Mouse (Mus musculus) heart, embryonic 11.5 days (tissue): ENCODE measurements around the gene Natd1. TPM values are rescaled to one million over a fixed set of nuclear protein-coding genes. Genes with fewer than 3 reads are reported as not detected.
A peak's percentile ranks its signal among the peaks of the same experiment; 100 is the strongest.

Source experiments
- ATAC-seq: fragments of 200-750 bp; cut with Nextera tagmentation; replicated peaks from 2 replicates; pipeline ENCODE4 v1.8.0; 2017; ENCODE audit warnings: moderate library complexity; ENCODE audit not compliant: insufficient number of reproducible peaks, low FRiP score, low TSS enrichment
- H3K27ac ChIP-seq: fragments of 300-500 bp; sonication (generic); 2 replicates; pipeline ENCODE4 v1.5.1; 2014; ENCODE audit warnings: mild to moderate bottlenecking, low read depth, low read length
- H3K27me3 ChIP-seq: fragments of 300-500 bp; sonication (generic); 2 replicates; pipeline ENCODE4 v1.6.1; 2014; ENCODE audit warnings: mild to moderate bottlenecking, low read length, mixed read lengths; ENCODE audit not compliant: control insufficient read depth, insufficient read depth
- H3K36me3 ChIP-seq: fragments of 300-500 bp; sonication (generic); 2 replicates; pipeline ENCODE4 v1.6.1; 2014; ENCODE audit warnings: mild to moderate bottlenecking, low read length, moderate library complexity, mixed read lengths; ENCODE audit not compliant: control insufficient read depth, insufficient read depth
- H3K4me1 ChIP-seq: fragments of 300-500 bp; sonication (generic); 2 replicates; pipeline ENCODE4 v1.6.1; 2014; ENCODE audit warnings: low read length; ENCODE audit not compliant: control insufficient read depth, insufficient read depth
- H3K4me2 ChIP-seq: fragments of 300-500 bp; sonication (generic); 2 replicates; pipeline ENCODE4 v1.6.1; 2014; ENCODE audit warnings: mild to moderate bottlenecking, moderate library complexity
- H3K4me3 ChIP-seq: fragments of 300-500 bp; sonication (generic); 2 replicates; pipeline ENCODE4 v1.5.1; 2014; ENCODE audit warnings: low read depth, low read length
- H3K9ac ChIP-seq: fragments of 300-500 bp; sonication (generic); 2 replicates; pipeline ENCODE4 v1.6.1; 2014; ENCODE audit warnings: mild to moderate bottlenecking, low read depth, low read length, moderate library complexity
- H3K9me3 ChIP-seq: fragments of 300-500 bp; sonication (generic); replicated peaks from 2 replicates; pipeline ENCODE4 v1.6.1; 2016; ENCODE audit warnings: low read length; ENCODE audit not compliant: control insufficient read depth
- WGBS: fragments of 180-500 bp; shearing (Covaris S2); extraction: QIAGEN DNeasy Blood & Tissue Kit; methylation state at CpG from one replicate; pipeline ENCODE4 v1.1.7; 2014; ENCODE audit not compliant: insufficient replicate concordance; 5-methylcytosine and 5-hydroxymethylcytosine counted together
- polyA plus RNA-seq: library from polyadenylated mRNA; unstranded; fragments of >200 nt; fragmentation: Nextera tagmentation; extraction: Ambion mirVana; gene quantifications from 2 replicates; pipeline ENCODE4 v1.2.1, GENCODE M21; 2014

The Natd1 gene
- polyA plus RNA-seq, 1 experiment from 2014 or later = 20.2 TPM

DNA sequence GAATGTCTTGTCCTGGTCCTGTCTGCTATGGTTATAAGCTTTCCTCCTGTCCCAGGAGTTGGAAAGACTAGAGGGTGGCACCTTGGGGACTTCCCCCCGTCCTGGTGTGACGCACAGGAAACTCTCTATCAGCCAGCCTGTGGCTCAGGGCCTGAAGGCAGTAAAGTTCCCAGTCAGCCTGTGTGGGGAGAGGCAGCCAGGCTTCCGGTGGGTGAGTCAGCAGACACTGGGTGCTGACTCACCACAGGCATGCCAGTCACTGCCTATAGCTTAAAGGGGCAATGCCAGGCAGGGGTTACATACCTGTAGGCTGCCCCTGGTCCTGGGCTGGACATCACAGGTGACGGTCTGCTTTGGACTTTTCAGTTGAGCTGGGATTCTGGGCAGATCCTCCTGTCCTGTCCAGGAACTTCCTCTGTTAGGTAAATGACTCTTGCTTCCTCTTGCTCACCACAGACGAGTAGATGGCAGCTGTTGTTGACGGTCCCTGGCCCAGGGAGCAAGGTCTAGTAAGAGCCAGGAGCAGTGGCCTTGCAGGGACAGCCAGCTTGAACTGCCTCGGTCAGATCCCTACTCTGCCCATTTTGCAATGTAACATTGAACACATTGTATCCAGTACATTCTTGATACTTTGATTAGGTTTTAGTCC, 20.9 kb upstream of the Natd1 start:
- Histone ChIP-seq H3K4me3 (no peak overlapping the region; the same call in 1 of the 2 replicates), H3K9me3 (no peaks in the 10 kb centered on the region), H3K27me3 (no peaks in the 10 kb centered on the region), H3K36me3 (no peaks in the 10 kb centered on the region), H3K4me1 (peaks cover 68% of the 10 kb centered on the region), H3K27ac (peak overlapping the region; percentile 60; the same call in 1 of the 2 replicates), H3K9ac (no peak overlapping the region), H3K4me2 (peak overlapping the region; percentile 48)
- WGBS = 53% methylated on average over 7 of the region's 7 CpGs
- peak; percentile 59 for ATAC-seq

- peaks cover 65% of the 10 kb centered on the region for H3K4me1 ChIP-seq
Observed at GRCm38 (mm10) chr11:60934795-60935194, 20.2 kb upstream of the Natd1 start.

GRCm38 (mm10) chr11:60933178-60933930, 18.8 kb upstream of the Natd1 start:
- H3K36me3 ChIP-seq = no peaks in the 10 kb centered on the region
- peaks cover 51% of the 10 kb centered on the region for H3K4me1 ChIP-seq
- H3K27me3 ChIP-seq = no peaks in the 10 kb centered on the region
- H3K9ac ChIP-seq = peak overlapping the region; percentile 81; the same call in 1 of the 2 replicates
- 0 out of 2 replicates have a peak overlapping the region, but pooled peaks have one; percentile 66 for H3K27ac ChIP-seq
- H3K9me3 ChIP-seq = no peaks in the 10 kb centered on the region
- H3K4me3 ChIP-seq = peak overlapping the region; percentile 79
- peak overlapping the region; percentile 93 for H3K4me2 ChIP-seq
- WGBS = 70% methylated on average over 10 of the region's 10 CpGs
- no peak for ATAC-seq

More at GRCm38 (mm10) chr11:60934795-60935194, 20.2 kb upstream of the Natd1 start:
- H3K36me3 ChIP-seq = no peaks in the 10 kb centered on the region
- peak overlapping the region; percentile 48 for H3K4me2 ChIP-seq
- no peak overlapping the region for H3K9ac ChIP-seq
- H3K9me3 ChIP-seq = no peaks in the 10 kb centered on the region
- H3K27ac ChIP-seq = peak overlapping the region; percentile 60; the same call in 1 of the 2 replicates
- 75% methylated on average over 2 of the region's 2 CpGs for WGBS
- no peaks in the 10 kb centered on the region for H3K27me3 ChIP-seq
- no peak for ATAC-seq
- H3K4me3 ChIP-seq = no peak overlapping the region

DNA sequence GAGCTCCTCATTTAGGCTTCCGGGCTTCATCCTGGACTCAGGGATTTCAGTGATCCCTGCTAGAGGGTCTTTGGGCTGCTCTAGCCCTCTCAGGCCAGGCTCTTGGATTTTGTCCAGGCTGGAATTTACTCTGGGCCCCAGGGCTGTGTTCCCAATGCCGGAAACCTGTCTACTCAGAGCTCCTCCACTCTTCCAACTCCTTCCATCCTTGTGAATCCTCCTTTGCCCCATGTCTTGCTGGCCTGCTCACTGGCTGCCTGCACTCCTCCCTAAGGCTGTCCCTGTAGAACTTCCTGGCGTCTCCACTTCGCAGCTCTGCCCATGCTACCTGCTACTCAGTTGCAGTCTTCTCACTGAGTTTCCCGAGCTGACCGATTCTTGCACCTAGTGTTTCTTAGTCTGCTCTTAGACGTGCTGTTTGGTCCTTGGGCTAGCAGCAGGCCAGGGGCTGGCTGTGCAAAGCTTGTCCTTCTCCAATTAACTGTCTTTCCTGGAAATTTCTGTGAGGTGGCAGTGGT, 18.0 kb upstream of the Natd1 start:
- H3K4me1 ChIP-seq = peaks cover 46% of the 10 kb centered on the region
- no peaks in the 10 kb centered on the region for H3K27me3 ChIP-seq
- H3K27ac ChIP-seq = peak overlapping the region; percentile 66
- WGBS = 3% methylated on average over 7 of the region's 7 CpGs
- peak overlapping the region; percentile 79 for H3K4me3 ChIP-seq
- no peaks in the 10 kb centered on the region for H3K36me3 ChIP-seq
- H3K4me2 ChIP-seq = peak overlapping the region; percentile 93
- no peak for ATAC-seq
- no peaks in the 10 kb centered on the region for H3K9me3 ChIP-seq
- peak overlapping the region; percentile 81 for H3K9ac ChIP-seq

DNA sequence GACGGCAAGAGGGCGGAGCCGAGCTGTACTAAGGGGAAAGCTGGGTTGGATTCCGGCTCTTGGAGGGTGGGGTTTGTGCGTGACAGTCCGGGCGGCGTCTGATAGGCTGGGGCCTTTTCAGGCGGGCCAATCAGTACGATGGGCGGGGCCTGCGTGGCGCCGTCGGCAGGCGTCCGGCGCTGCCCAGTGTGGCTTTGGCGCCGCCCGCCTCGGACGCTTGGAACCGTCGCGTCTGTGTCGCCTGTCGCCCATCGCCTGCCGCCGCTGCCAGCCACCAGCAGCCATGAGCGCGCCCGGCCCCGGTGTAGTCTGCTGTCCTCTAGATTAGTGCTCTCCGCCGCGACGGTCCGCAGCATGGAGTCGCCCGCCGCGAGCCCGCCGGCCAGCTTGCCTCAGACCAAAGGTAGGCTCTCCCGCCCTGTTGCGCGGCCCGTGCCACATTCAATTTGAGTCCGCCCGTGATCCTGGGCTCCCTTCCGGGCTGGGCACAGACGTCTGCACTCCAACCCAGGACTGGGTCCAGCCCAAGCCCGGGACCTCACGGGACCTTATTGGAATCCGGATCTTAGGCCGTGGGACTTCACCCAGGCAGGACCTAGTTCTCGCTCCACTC, 17.4 kb upstream of the Natd1 start, which contains the start of gene Map2k3:
TSS of gene Map2k3 (plus strand) at position 165 of the 613 bp plus-strand sequence.
- H3K4me3 ChIP-seq = peak within 1 kb of the TSS; percentile 79
- peak within 1 kb of the TSS; percentile 66 for H3K27ac ChIP-seq
- H3K4me2 ChIP-seq = peak within 1 kb of the TSS; percentile 93
- peaks cover 43% of the 10 kb centered on the region for H3K4me1 ChIP-seq
- WGBS = under 1% methylated on average over 58 of the region's 59 CpGs
- H3K9ac ChIP-seq = peak within 1 kb of the TSS; percentile 81
- H3K27me3 ChIP-seq = no peaks in the 10 kb centered on the region
- H3K9me3 ChIP-seq = no peaks in the 10 kb centered on the region
- peak; percentile 92 for ATAC-seq
- H3K36me3 ChIP-seq = no peaks in the 10 kb centered on the region

GRCm38 (mm10) chr11:60931282-60931868, 16.8 kb upstream of the Natd1 start:
- no peak for ATAC-seq
- peak overlapping the region; percentile 93 for H3K4me2 ChIP-seq
- peaks cover 38% of the 10 kb centered on the region for H3K4me1 ChIP-seq
- H3K9ac ChIP-seq = peak overlapping the region; percentile 81
- no peaks in the 10 kb centered on the region for H3K27me3 ChIP-seq
- H3K27ac ChIP-seq = no peak overlapping the region; the same call in 1 of the 2 replicates
- peak overlapping the region; percentile 79 for H3K4me3 ChIP-seq
- no peaks in the 10 kb centered on the region for H3K9me3 ChIP-seq
- no peaks in the 10 kb centered on the region for H3K36me3 ChIP-seq
- 2% methylated on average over 30 of the region's 30 CpGs for WGBS

DNA sequence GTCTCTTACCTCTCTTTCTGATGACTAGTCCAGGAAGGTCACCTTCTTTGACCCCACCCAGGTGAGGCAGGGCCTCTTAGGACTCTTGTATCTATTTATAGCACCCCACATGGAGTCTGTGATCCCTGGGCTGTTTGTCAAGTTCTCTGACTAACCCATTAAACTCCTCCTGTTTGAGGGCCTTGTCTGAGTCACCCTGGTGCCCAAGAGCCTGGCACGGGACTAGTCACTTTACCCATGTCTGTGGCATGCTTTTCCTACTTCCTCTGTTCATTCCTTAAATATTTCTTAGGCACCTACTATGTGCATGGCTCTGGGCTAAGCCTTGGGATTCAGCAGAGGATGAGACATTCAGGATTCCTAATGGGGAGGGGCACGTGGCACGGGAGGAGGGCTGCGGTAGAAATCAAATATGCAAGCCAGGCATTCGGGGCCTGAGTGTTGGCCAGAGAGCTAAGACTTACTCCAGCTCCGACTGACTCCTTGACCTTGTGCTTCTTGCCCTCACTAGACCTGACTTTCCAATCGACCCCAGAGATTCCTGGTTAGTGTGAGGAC, 16.3 kb upstream of the Natd1 start:
- WGBS = 22% methylated on average over 7 of the region's 7 CpGs
- Histone ChIP-seq H3K27me3 (no peaks in the 10 kb centered on the region), H3K4me3 (peak overlapping the region; percentile 79), H3K9ac (peak overlapping the region; percentile 81), H3K9me3 (no peaks in the 10 kb centered on the region), H3K4me1 (peaks cover 36% of the 10 kb centered on the region), H3K4me2 (peak overlapping the region; percentile 93), H3K36me3 (no peaks in the 10 kb centered on the region), H3K27ac (no peak overlapping the region)
- ATAC-seq = no peak

DNA sequence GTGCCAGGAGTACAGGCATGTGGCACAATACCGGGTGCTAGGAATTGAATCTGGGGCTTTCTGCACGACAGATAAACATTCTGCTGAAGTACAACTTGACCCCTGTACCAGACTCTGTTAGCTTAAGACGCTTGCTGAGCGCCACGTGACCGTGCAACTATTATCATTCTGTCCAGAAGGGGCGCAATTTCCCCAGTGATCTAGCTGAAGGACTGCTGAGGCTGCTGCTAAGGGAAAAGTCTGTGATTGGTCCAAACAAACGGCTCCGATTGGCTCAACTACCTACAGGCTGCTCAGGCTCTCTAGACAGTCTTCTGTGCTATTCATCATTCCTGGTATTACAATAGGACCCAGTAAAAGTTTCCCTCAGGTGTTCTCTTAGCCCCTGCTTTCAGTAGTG, 12.7 kb upstream of the Natd1 start:
- no peak overlapping the region; the same call in 1 of the 2 replicates for H3K4me3 ChIP-seq
- no peak overlapping the region for H3K27ac ChIP-seq
- WGBS = 0% methylated on average over 9 of the region's 9 CpGs

More for the DNA sequence above, 12.7 kb upstream of the Natd1 start:
- ATAC-seq = peak; percentile 41
- Histone ChIP-seq H3K4me2 (peak overlapping the region; percentile 55), H3K36me3 (no peaks in the 10 kb centered on the region), H3K27me3 (no peaks in the 10 kb centered on the region), H3K9ac (no peak overlapping the region), H3K9me3 (no peaks in the 10 kb centered on the region), H3K4me1 (peaks cover 14% of the 10 kb centered on the region)
